Mouse (Mus musculus): ENCODE measurements around the gene Sgip1. TPM values are rescaled to one million over a fixed set of nuclear protein-coding genes. Genes with fewer than 3 reads are reported as not detected.

Sgip1 gene
- total RNA-seq, 2 experiments from 2014 or later = 0.67 to 1.5 TPM

DNA sequence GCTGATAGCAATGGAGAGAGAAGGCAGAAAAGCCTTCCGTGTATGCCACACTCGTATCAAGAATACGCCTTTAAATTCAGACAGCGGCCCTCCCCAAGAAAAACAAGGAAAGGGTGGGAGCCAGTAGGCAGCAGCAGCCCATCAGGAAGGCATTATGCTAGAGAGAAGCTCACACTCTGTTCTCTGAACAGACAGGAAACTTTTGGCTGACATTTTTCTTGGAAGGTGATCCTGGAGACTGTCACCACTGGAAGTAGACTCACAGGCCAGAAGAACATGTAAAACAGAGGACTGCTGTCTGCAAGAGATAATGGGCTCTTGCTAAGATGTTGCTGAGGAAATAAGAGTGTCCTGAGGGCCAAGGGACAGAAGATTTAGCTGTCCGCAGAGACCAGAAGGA is 158.6 kb downstream of the Sgip1 start:
- no peak for DNase-seq

DNA sequence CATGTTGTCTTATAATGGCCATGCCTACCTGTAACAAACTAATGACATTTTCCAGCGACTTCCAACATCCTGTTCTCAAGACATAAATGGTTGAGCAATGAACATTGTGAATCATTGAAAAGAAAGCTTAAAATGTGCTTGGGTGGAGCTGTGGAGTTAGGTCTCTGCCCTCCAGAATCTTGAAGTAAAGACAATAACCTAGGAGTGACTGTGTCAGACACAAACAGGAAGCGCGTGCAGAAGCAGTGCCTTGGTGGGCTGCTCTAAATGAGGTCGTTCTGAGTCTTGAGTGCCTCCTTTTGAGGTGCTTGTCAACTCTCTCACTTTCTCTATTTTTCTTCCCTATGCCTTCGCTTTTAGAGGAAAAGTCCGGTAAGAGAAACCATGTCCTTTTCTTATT is 159.1 kb downstream of the Sgip1 start:
- DNase-seq = no peak

DNA sequence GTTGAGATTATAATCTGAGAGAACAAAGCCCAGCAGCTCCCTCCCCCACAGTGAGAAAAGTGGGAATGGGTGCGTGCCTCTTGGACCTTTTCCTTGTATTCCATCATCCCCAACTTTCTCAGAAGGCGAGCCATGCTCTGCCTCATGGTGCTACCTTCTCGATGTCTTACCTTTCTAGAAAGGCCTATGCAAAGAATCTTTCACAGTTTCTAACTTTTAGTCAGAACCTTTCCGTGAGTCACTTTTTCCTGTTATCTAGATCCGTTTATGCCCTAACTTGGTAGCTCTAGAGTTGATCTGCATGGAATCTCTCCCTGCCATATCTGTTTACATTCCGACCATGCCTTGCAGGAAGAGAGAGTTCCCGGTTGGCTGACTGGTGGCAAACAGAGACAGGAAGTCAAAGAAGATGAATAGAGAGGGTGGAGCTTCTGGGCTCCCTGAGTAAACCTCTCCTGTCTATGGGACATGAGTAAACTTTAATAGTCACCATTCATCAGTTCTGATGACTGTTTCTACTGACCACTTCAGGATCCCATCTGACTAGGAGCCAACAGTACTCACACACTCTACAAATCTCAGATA is 166.8 kb downstream of the Sgip1 start:
- no peak for DNase-seq

DNA sequence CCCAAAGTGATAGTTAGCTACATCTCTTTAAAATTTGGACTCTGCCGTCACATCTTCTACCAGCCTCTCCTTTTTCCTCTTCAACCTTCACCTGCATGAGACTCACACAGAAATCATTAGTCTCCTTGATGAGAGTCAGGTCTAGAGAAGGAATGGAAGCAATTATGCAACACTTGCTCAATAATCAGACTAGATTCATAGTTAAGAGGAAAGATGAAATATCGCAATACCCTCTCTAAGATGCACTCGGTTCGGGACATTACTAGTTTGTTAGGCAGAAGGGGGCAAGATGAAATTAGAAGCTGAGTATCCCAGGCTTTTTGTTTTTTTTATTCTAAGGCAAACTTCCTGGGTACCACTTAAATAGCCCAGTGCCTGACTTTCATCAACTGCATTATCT is 169.1 kb downstream of the Sgip1 start:
- DNase-seq = no peak

DNA sequence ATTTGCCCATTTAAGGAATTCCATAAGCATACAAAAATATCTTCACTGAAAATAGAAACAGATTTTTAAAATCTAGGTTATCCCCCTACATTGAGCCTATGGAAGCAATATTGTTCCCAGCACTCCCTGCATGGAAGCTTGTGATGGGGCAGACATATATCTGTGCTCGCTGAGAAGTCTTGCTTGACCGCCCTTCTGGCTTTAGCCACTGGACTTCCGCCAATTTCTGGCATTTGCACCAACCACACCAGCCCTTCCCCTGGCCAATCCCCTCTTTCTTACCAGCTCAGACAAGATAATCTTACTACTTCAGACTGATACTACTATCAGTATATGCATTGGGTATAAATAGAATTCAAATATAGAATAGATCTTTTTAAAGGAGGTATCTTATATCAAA is 172.1 kb downstream of the Sgip1 start:
- DNase-seq = no peak

DNA sequence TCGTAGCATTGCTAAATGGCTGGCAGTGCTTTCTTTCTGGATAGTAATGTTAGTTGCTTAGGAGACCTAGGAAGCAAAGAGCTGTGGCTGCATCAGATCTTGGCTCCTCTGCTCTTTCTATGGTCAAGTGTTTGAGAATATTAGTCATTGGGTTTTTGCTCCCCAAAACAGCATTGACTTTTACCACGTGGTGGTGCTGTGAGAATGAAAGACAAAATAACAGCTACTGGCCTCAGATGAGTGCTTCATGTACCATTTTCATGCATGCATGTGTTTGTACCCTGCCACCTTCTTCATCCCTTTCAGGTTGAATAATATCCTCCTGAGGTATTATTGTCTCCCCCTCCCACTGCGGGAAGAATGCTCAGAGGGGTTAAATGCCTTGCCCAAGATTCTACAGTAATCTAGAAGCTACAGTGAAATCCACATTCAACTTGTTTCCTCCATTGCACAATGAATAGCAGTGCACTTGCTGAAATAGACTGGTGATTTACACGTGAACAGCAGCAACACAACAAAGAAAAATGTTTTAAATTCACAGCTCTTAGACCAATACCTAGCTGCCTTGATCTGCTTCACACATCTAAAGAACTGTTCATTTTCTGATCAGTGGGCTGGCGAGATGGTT is 172.7 kb downstream of the Sgip1 start:
- no peak for DNase-seq

DNA sequence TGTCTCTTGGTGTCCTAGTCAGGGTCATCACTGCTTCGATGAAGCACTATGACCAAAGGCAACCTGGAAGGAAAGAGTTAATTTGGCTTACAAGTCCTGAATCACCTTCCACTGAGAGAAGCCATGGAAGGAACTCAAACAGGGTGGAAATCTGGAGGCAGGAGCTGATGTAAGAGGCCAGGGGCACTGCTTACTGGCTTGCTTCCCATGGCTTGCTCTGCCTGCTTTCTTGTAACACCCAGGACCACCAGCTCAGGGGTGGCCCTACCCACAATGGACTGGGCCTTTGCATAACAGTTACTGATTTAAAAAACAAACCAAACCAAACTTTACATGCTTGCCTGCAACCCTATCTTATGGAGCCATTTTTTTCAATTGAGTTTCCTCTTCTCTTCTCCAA is 177.1 kb downstream of the Sgip1 start:
- DNase-seq = no peak

DNA sequence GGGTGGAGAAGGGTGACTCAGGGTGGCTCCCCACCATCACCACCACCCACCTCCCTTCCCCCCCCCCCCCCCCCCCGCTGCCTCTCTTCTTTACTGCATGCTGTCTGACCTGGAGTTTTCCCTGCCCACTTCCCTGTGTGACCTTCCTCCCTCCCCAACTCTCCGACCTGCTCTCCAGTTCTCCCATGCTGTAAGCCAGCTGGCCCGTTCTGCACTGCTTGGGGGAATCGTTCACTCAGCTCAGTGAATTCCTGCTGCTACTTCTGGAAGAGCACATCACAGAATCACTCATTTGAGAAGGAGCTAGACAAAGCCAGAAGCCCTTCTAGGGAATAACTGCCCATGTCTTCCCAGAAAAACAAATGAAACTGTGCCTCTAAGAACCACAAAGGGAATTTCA is 188.4 kb downstream of the Sgip1 start:
- DNase-seq = no peak

DNA sequence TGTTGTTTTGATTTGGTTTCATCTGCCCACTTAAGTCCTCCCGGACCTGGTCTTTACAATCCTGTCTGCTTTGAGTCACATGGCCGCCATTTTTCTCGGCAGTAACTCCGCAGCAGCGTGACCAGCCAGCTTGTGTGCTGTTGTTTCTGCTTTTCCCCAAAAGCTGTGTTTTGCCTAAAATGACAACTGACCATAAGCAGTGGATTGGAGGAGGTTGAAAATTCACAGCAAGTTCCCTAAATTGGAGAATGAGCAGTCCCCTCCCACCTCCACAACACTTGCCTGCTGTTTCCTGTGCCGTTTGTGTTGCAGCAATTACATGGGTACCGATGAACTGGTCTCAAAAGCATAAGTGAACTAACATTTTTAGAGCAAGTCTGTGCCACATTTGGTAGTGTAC is 189.6 kb downstream of the Sgip1 start:
- no peak for DNase-seq

DNA sequence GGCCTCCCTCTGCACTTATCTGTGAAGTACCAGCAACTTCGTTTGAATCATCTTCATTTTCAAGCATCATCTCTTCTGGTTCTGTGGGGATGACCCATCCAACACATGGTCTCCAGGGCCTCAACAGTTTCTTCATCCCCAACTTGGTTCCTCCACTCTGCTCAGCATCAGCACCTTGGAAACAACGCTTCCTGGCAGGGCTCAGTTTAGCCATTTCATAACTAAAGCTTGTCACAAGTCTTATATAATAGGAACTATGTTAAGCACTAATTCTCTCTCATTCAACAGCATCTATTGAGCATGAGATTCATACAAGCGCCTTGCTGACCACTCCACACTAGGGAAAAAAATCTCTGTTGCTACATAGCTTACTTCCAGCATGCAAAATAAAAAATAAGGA is 199.2 kb downstream of the Sgip1 start:
- DNase-seq = no peak

DNA sequence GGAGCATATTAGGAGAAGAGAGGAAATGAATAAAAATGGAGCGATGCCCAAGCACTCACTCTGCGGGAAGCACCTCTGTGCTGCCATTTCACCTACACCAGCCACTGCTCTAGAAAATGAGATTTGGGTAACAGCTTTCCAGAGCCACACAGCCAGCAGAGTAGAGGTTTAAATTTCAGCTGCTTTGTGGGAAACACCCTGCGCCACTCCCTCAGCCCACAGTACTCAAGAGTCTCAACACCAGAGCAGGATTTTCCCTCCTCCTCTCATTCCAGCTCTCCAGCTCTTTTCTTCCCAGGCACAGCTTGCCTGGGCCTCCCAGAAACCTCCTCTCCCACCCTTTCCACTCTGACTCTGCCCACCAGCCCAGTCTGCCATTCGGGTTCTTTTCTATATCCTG is 199.6 kb downstream of the Sgip1 start:
- no peak for DNase-seq

DNA sequence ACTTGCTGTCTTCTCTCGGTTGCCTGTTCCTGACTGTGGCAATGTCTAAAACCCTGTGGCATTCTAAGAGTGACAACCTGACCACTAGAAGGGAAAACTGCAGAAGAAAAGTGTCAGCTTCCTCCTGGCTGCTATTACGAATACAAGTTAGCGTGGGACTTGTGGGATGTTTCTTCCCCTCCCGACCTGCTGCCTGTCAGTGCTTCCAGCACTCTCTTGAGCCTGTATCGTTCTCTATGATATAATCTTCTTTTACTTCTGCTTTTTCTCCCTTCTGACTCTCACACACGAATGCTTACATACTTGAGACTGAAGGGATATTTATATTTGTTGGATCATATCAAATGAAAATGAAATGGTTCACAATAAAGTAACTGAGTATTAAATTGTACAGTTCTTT is 203.2 kb downstream of the Sgip1 start:
- no peak for DNase-seq

DNA sequence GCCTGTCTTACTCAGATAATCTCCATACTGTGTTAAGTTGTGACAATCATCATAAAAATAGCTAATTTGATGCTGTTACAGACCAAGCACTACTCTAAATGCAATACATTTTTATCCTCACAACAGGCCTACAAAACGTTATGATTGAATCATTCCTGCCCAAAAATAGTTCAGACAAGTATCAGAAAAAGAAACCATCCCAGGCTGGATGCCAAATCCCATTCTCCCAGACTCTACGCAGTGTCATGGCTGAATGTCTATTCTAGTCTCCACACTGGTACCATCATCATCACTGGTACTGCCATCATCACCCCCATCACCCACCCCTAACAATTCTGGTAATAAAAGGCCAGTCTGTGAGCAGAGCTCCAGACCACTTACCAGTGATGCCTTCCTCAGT is 211.4 kb downstream of the Sgip1 start:
- no peak for DNase-seq

DNA sequence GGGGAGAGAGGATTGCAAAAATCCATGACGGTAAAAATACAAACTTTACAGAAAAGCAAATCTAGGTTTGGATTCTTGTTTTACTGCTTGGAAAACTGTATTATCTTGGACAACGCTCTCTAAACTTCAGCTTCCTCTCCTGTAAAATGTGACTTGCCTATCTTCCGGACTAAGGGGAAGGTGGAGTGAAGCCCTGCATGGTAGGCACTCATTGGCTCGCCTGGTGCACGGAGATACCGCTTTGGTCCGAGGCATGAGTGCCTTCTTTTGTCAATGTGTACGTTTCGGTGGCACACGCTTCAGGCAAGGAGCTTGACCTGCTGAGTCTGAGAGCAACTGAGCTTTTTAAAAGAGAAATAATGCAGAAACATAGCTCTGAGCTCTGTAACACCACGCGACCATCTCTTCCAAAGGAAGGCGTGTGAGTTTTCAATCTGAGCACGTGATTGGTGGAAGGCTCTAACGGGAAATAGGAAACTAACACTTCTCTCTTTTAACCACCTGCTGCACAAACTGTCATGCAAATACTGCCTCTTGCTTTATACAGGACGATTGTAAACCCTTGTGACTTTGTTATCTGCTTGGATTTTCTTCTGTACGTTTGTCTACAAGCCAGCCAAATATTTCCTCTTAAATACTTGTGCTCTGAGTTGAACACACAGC is 214.3 kb downstream of the Sgip1 start:
- no peak for DNase-seq

DNA sequence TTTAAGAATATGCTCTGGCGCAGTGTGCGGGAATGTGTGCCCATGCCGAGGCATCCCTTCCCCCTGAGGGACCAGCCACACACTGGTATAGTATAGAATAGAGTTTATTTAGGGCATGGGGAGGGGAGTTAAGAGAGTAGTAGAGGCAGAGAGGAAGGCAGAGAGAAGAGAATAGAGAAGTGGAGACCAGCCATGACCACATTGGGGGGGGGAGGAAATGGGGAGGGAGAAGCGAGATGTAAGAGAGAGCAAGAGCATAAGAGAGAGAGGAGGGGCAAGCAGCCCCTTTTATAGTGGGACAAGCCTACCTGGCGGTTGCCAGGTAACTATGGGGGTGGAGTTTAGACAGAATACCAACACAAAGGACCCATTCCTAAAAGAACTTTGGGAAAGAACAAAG is 218.3 kb downstream of the Sgip1 start:
- DNase-seq = no peak

DNA sequence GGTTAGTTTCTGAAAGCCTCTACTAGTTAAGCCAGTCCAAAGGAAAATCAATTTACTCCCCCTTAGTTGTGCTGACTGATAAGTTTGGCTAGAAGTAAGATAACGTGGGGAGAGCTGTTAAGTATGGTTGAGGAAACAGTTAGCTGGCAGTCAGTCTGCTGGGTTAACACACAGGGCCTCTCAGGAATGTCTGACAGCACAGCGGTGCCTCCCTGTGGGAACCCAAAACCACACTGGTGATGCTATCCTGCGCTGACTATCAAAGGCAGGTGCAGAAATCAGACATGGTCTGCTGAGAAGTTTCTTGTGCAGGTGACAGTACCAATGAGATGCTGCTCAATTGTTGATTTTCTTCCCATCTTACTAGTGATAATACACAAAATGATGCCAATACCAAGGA is 223.1 kb downstream of the Sgip1 start:
- DNase-seq = no peak

DNA sequence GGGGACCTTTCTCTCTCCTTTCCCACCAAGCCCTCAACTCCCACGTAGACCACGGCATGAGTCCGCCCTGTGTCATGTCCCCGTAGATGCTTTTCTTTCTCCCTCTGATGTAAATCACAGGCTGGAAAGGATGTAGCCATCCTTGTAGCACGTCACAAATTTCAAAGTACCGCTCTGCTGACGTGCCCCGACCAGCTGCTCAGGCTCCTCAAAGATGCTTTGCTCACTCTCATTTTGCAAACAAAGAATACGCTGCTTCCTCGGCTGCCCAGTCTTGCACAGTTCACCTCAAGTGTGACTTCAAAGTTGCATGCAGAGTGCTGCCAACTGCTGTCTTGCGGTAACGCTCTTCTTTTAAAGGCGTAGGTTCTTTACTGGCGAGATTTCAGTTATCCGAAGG is 226.7 kb downstream of the Sgip1 start:
- DNase-seq = no peak

DNA sequence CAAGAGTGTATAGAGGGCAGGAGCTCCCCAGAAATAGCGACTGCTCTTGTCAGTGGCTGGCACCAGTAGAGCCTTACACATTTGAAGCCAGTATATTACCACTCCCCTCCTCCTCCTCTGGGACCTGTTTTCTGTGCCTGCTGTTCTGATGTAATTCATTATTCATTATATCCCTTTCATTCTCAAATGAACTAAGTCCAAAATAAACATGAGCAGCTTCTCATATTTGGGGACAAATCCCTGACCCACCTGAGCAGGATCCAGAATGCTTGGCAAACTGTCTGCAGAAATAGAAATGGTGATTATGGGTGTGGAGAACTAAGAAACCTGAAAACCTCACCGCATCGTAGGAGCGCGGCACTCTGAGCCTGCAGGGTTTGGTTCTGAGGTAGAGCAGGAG is 228.5 kb downstream of the Sgip1 start:
- no peak for DNase-seq

DNA sequence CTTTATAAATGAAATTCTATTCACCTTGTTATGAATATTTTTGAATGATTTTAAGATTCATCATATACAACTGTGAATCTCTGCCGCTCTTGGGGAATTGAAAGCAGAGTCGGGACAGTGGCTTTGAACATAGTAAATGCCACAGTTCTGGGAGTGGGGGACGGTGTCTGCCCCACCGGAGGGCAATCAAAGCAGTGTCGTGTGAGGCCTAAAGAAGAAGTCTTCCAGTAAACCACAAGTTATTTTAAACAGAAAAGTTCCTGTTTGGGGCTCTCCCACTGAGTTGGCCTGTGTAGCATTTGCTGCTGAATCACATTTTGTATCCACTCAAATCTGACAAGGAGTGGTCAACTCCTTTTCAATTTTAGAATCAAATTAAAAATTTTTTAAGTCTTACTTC is 230.1 kb downstream of the Sgip1 start:
- no peak for DNase-seq

DNA sequence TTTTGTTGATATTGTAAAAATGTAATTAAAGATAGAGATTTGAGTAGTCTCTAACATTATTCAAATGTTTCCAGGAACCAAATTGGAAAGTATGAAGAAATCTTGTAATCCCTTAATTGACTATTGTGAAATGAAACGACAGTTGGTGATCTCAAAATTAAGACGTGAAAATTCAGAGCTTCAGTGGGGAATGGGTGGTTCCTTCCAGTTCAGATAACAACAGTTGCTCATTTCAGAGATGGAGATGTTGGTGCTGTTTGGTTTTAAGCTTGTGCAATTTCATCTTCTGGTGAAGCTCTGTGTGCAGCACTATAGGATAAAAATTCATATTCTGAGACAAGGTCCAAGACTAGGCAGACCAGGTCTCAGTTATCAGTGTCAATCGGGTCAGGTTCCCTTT is 231.0 kb downstream of the Sgip1 start:
- DNase-seq = no peak

DNA sequence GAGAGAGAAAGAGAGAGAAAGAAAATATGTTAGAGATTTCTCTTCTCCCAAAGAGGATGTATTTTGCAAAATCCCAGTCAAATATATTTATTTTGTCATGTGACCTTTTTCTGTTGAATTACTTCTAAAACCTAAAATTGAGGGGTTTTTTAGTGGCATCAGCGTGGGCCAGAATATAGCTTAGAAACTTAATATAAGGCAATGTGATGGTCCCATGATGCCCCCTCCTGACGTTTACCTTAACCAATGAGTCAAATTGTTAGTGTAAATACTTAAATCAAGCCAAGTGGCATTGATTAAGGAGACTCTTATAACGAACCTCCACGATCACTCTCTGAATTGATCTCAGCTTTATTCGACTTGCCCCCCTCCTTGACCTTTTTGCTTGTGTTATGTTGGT is 233.1 kb downstream of the Sgip1 start:
- DNase-seq = no peak

DNA sequence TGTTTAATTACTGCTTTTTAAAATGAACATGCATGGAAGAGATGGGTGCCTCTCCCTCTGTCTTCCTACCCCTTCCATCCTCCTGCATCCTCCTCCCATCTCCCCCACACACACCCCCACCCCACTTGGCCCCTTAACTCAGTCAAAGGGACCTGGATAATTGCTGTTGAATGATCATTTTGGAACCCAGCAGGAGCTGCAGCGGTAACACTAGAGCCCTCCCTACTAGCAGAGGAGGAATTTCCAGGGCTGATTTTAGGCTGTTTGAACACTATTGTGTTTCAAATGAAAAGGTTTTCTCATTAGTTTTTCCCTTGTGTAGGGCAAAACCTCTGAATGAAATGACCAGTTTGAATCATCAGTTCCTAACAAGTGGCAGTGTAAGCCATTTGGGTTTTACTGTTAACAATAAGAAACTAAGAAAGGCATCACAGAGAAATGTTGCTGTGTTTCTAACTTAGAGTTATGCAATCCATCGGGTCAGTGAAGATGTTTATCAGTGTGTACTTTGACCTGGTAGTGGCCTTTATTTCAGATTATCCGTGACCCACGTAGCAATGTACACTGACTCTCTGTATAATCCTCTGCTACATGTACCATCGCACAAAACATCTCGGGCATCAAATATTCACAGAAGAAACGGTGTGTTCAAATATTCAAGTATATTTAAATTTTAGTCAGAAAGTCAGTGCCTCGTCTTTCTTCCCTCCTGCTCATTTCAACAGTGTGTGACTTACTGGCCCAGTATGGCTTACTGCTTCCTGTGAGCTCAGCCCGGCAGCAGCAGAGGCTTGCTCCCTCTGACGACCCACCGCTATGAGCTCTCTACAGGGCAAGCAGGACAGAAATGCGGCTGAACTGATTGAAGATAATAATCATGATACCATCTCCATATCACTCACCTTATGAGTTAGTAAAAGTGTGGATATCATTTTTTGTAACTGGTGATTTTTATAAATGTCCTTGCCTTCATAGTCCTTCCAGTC is 235.5 kb downstream of the Sgip1 start:
- no peak for DNase-seq

DNA sequence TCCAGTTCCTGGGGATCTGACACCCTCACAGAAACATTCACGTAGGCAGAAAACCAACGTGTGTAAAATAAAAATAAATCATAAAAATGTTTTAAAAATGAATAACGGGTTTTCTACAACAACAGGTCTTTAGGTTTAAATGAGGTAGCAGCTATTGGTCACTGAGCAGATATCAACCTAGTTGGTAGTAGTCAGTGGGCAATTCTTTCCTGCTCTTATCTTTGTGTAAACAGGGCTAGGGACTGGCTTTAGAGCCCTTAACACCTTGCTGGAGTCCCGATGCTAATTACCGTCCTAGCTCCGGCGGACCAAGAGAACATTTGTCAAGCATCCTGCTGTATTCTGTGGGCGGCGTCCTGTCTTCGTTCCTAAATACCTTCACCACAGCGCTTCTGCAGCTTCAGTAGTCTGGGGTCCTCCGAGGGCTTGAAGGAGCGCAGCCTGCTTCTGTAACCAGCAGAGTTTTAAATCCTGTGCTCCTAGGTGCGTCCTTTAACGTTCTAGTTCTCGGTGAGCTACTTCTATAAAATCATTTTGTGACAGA is 236.8 kb downstream of the Sgip1 start:
- DNase-seq = no peak

Data from gastrocnemius, postnatal 25 days (tissue).